Mouse (Mus musculus) erythroblast, embryonic 14.5 days (primary cell): Measurements from ENCODE around the gene Gm35549.

ENCODE experiments used
- GATA1 ChIP-seq: IDR thresholded peaks from 2 replicates; pipeline ENCODE4 v1.6.1; 2012; ENCODE audit warnings: low read length, inconsistent platforms, mixed read lengths
- TAL1 ChIP-seq: IDR thresholded peaks from 3 replicates; pipeline ENCODE4 v1.6.1; 2012; ENCODE audit warnings: low read length, inconsistent platforms, mixed read lengths

- TF ChIP-seq GATA1 (no peak), TAL1 (no peak)
These were observed 10.7 kb upstream of the Gm35549 start for GRCm38 (mm10) chr9:122854526-122854925.
